Mouse (Mus musculus): ENCODE data around the gene Sms. TPM values are rescaled to one million over a fixed set of nuclear protein-coding genes. Genes with fewer than 3 reads are reported as not detected.

Sms gene
- polyA plus RNA-seq, 1 experiment from 2014 or later = 28.8 TPM

GRCm38 (mm10) chrX:157465949-157466348 lies 26.1 kb downstream of the Sms start:
- H3K27ac ChIP-seq (ENCODE audit: low read depth, low read length) = no peak overlapping the region
- no peak overlapping the region for H3K4me3 ChIP-seq (ENCODE audit: low read depth, low read length)
- no peaks in the 10 kb centered on the region for H3K4me1 ChIP-seq (replicated peaks; ENCODE audit: control insufficient read depth, insufficient read depth, low read length)
- no peak overlapping the region for H3K9ac ChIP-seq (ENCODE audit: low read depth, low read length)
- WGBS = 63% methylated on average over 1 of the region's 1 CpGs
- H3K4me2 ChIP-seq (replicated peaks; ENCODE audit: low read depth) = no peak overlapping the region
- TF ChIP-seq CTCF (IDR thresholded peaks at IDR 0.05; ENCODE audit: low read depth) = no peak
- H3K27me3 ChIP-seq (replicated peaks; ENCODE audit: control insufficient read depth, insufficient read depth, low read length) = no peaks in the 10 kb centered on the region
- H3K36me3 ChIP-seq (ENCODE audit: control insufficient read depth, insufficient read depth) = no peaks in the 10 kb centered on the region
- H3K9me3 ChIP-seq (ENCODE audit: control insufficient read depth) = no peaks in the 10 kb centered on the region
- ATAC-seq = no peak

- H3K4me3 ChIP-seq (ENCODE audit: low read depth, low read length) = no peak overlapping the region
- 68% methylated on average over 3 of the region's 3 CpGs for whole genome bisulfite sequencing
- H3K4me2 ChIP-seq (replicated peaks; ENCODE audit: low read depth) = no peak overlapping the region
- H3K36me3 ChIP-seq (ENCODE audit: control insufficient read depth, insufficient read depth) = no peaks in the 10 kb centered on the region
- H3K9ac ChIP-seq (ENCODE audit: low read depth, low read length) = no peak overlapping the region
- no peaks in the 10 kb centered on the region for H3K4me1 ChIP-seq (replicated peaks; ENCODE audit: control insufficient read depth, insufficient read depth, low read length)
- TF ChIP-seq CTCF (IDR thresholded peaks at IDR 0.05; ENCODE audit: low read depth) = peak; percentile 58
- no peaks in the 10 kb centered on the region for H3K9me3 ChIP-seq (ENCODE audit: control insufficient read depth)
- H3K27me3 ChIP-seq (replicated peaks; ENCODE audit: control insufficient read depth, insufficient read depth, low read length) = no peaks in the 10 kb centered on the region
- no peak for ATAC-seq
- H3K27ac ChIP-seq (ENCODE audit: low read depth, low read length) = no peak overlapping the region
Observed at GRCm38 (mm10) chrX:157462716-157463115, 29.4 kb downstream of the Sms start.

GRCm38 (mm10) chrX:157454430-157454829 lies 37.7 kb downstream of the Sms start:
- no peak overlapping the region for H3K27ac ChIP-seq (ENCODE audit: low read depth, low read length)
- H3K9me3 ChIP-seq (ENCODE audit: control insufficient read depth) = no peaks in the 10 kb centered on the region
- no peak overlapping the region for H3K9ac ChIP-seq (ENCODE audit: low read depth, low read length)
- no peaks in the 10 kb centered on the region for H3K4me1 ChIP-seq (replicated peaks; ENCODE audit: control insufficient read depth, insufficient read depth, low read length)
- H3K27me3 ChIP-seq (replicated peaks; ENCODE audit: control insufficient read depth, insufficient read depth, low read length) = no peaks in the 10 kb centered on the region
- 31% methylated on average over 1 of the region's 1 CpGs for WGBS
- ATAC-seq = no peak
- no peaks in the 10 kb centered on the region for H3K36me3 ChIP-seq (ENCODE audit: control insufficient read depth, insufficient read depth)
- H3K4me2 ChIP-seq (replicated peaks; ENCODE audit: low read depth) = no peak overlapping the region
- peak; percentile 85 for TF ChIP-seq CTCF (IDR thresholded peaks at IDR 0.05; ENCODE audit: low read depth)
- no peak overlapping the region for H3K4me3 ChIP-seq (ENCODE audit: low read depth, low read length)

GRCm38 (mm10) chrX:157449000-157449399 lies 43.1 kb downstream of the Sms start:
- WGBS = 34% methylated on average over 1 of the region's 1 CpGs
- TF ChIP-seq CTCF (IDR thresholded peaks at IDR 0.05; ENCODE audit: low read depth) = no peak

GRCm38 (mm10) chrX:157447431-157447830 lies 44.7 kb downstream of the Sms start:
- Histone ChIP-seq H3K9ac (ENCODE audit: low read depth, low read length) (no peak overlapping the region), H3K36me3 (ENCODE audit: control insufficient read depth, insufficient read depth) (no peaks in the 10 kb centered on the region), H3K4me1 (replicated peaks; ENCODE audit: control insufficient read depth, insufficient read depth, low read length) (no peaks in the 10 kb centered on the region), H3K4me2 (replicated peaks; ENCODE audit: low read depth) (no peak overlapping the region), H3K27me3 (replicated peaks; ENCODE audit: control insufficient read depth, insufficient read depth, low read length) (no peaks in the 10 kb centered on the region), H3K4me3 (ENCODE audit: low read depth, low read length) (no peak overlapping the region), H3K27ac (ENCODE audit: low read depth, low read length) (no peak overlapping the region), H3K9me3 (ENCODE audit: control insufficient read depth) (no peaks in the 10 kb centered on the region)
- ATAC-seq = no peak
- 84% methylated on average over 6 of the region's 6 CpGs for WGBS
- no peak for TF ChIP-seq CTCF (IDR thresholded peaks at IDR 0.05; ENCODE audit: low read depth)

More at GRCm38 (mm10) chrX:157449000-157449399, 43.1 kb downstream of the Sms start:
- Histone ChIP-seq H3K27me3 (replicated peaks; ENCODE audit: control insufficient read depth, insufficient read depth, low read length) (no peaks in the 10 kb centered on the region), H3K36me3 (ENCODE audit: control insufficient read depth, insufficient read depth) (no peaks in the 10 kb centered on the region), H3K4me2 (replicated peaks; ENCODE audit: low read depth) (no peak overlapping the region), H3K4me1 (replicated peaks; ENCODE audit: control insufficient read depth, insufficient read depth, low read length) (no peaks in the 10 kb centered on the region), H3K9ac (ENCODE audit: low read depth, low read length) (no peak overlapping the region), H3K27ac (ENCODE audit: low read depth, low read length) (no peak overlapping the region), H3K4me3 (ENCODE audit: low read depth, low read length) (no peak overlapping the region), H3K9me3 (ENCODE audit: control insufficient read depth) (no peaks in the 10 kb centered on the region)
- no peak for ATAC-seq

- no peak for ATAC-seq
- Histone ChIP-seq H3K9me3 (ENCODE audit: control insufficient read depth) (no peaks in the 10 kb centered on the region), H3K27ac (ENCODE audit: low read depth, low read length) (no peak overlapping the region), H3K4me1 (replicated peaks; ENCODE audit: control insufficient read depth, insufficient read depth, low read length) (no peaks in the 10 kb centered on the region), H3K36me3 (ENCODE audit: control insufficient read depth, insufficient read depth) (no peaks in the 10 kb centered on the region), H3K9ac (ENCODE audit: low read depth, low read length) (no peak overlapping the region), H3K4me2 (replicated peaks; ENCODE audit: low read depth) (no peak overlapping the region), H3K27me3 (replicated peaks; ENCODE audit: control insufficient read depth, insufficient read depth, low read length) (no peaks in the 10 kb centered on the region), H3K4me3 (ENCODE audit: low read depth, low read length) (no peak overlapping the region)
- WGBS = 67% methylated on average over 1 of the region's 1 CpGs
- no peak for TF ChIP-seq CTCF (IDR thresholded peaks at IDR 0.05; ENCODE audit: low read depth)
Observed at GRCm38 (mm10) chrX:157434768-157435167, 57.3 kb downstream of the Sms start.

- no peaks in the 10 kb centered on the region for H3K4me1 ChIP-seq (replicated peaks; ENCODE audit: control insufficient read depth, insufficient read depth, low read length)
- ATAC-seq = no peak; the same call in 1 of the 2 replicates
- TF ChIP-seq CTCF (IDR thresholded peaks at IDR 0.05; ENCODE audit: low read depth) = 0 out of 2 replicates have a peak, but pooled peaks have one; percentile 22
- no peaks in the 10 kb centered on the region for H3K36me3 ChIP-seq (ENCODE audit: control insufficient read depth, insufficient read depth)
- WGBS = 32% methylated on average over 2 of the region's 2 CpGs
- H3K27me3 ChIP-seq (replicated peaks; ENCODE audit: control insufficient read depth, insufficient read depth, low read length) = no peaks in the 10 kb centered on the region
- no peak overlapping the region for H3K9ac ChIP-seq (ENCODE audit: low read depth, low read length)
- H3K4me2 ChIP-seq (replicated peaks; ENCODE audit: low read depth) = no peak overlapping the region
- H3K9me3 ChIP-seq (ENCODE audit: control insufficient read depth) = no peaks in the 10 kb centered on the region
- no peak overlapping the region for H3K27ac ChIP-seq (ENCODE audit: low read depth, low read length)
- H3K4me3 ChIP-seq (ENCODE audit: low read depth, low read length) = no peak overlapping the region
Observed at GRCm38 (mm10) chrX:157419451-157419850, 72.6 kb downstream of the Sms start.

Measured in intestine, postnatal 0 days (tissue).